Mouse (Mus musculus) kidney, embryonic 16.5 days (tissue): Measurements from ENCODE around the gene Ybx2. TPM values are rescaled to one million over a fixed set of nuclear protein-coding genes. Genes with fewer than 3 reads are reported as not detected.
A peak's percentile ranks its signal among the peaks of the same experiment; 100 is the strongest.
"Not testable (repeated sequence)": the region's sequence is repeated elsewhere in the genome, so short reads cannot be mapped to it uniquely, and the experiment has no call there.

ENCODE experiments used
- ATAC-seq: fragments of 200-750 bp; cut with Nextera tagmentation; 2 replicates; pipeline ENCODE4 v1.8.0; 2017; ENCODE audit warnings: moderate TSS enrichment; ENCODE audit not compliant: low FRiP score, low TSS enrichment
- H3K27ac ChIP-seq: fragments of 300-500 bp; sonication (generic); 2 replicates; pipeline ENCODE4 v1.5.1; 2014; ENCODE audit warnings: low read length
- H3K27me3 ChIP-seq: fragments of 300-500 bp; sonication (generic); 2 replicates; pipeline ENCODE4 v1.6.1; 2014; ENCODE audit warnings: low read length, control low read depth, mixed read lengths; ENCODE audit not compliant: insufficient read depth
- H3K36me3 ChIP-seq: fragments of 300-500 bp; sonication (generic); 2 replicates; pipeline ENCODE4 v1.6.1; 2014; ENCODE audit warnings: low read length, control low read depth, mixed read lengths; ENCODE audit not compliant: insufficient read depth
- H3K4me1 ChIP-seq: fragments of 300-500 bp; sonication (generic); 2 replicates; pipeline ENCODE4 v1.6.1; 2014; ENCODE audit warnings: low read length, control low read depth, mixed read lengths; ENCODE audit not compliant: insufficient read depth
- H3K4me2 ChIP-seq: fragments of 300-500 bp; sonication (generic); replicated peaks from 2 replicates; pipeline ENCODE4 v1.6.1; 2014; ENCODE audit warnings: low read depth, low read length
- H3K4me3 ChIP-seq: fragments of 300-500 bp; sonication (generic); 2 replicates; pipeline ENCODE4 v1.5.1; 2014; ENCODE audit warnings: mild to moderate bottlenecking, low read length
- H3K9ac ChIP-seq: fragments of 300-500 bp; sonication (generic); replicated peaks from 2 replicates; pipeline ENCODE4 v1.6.1; 2014; ENCODE audit warnings: low read length
- H3K9me3 ChIP-seq: fragments of 300-500 bp; sonication (generic); 2 replicates; pipeline ENCODE4 v1.6.1; 2016; ENCODE audit warnings: low read length, control low read depth
- WGBS: fragments of 180-500 bp; shearing (Covaris S2); extraction: QIAGEN DNeasy Blood & Tissue Kit; methylation state at CpG from one replicate; pipeline ENCODE4 v1.1.7; 2014; 5-methylcytosine and 5-hydroxymethylcytosine counted together
- polyA plus RNA-seq: library from polyadenylated mRNA; unstranded; fragments of >200 nt; fragmentation: Nextera tagmentation; extraction: Ambion mirVana; gene quantifications from 2 replicates; pipeline ENCODE4 v1.2.1, GENCODE M21; 2015

The Ybx2 gene
- polyA plus RNA-seq, 1 experiment from 2014 or later: 7.0 TPM

GRCm38 (mm10) chr11:69914372-69914764 lies 21.2 kb upstream of the Ybx2 start:
- peak overlapping the region; percentile 79 for H3K4me2 ChIP-seq
- peaks cover 72% of the 10 kb centered on the region for H3K36me3 ChIP-seq
- peak overlapping the region; percentile 78 for H3K27ac ChIP-seq
- ATAC-seq: no peak
- WGBS: under 1% methylated on average over 17 of the region's 17 CpGs
- H3K9me3 ChIP-seq: no peaks in the 10 kb centered on the region
- H3K9ac ChIP-seq: peak overlapping the region; percentile 83
- H3K27me3 ChIP-seq: no peaks in the 10 kb centered on the region
- peak overlapping the region; percentile 88 for H3K4me3 ChIP-seq
- H3K4me1 ChIP-seq: peaks cover 37% of the 10 kb centered on the region

GRCm38 (mm10) chr11:69914917-69915430 lies 20.6 kb upstream of the Ybx2 start:
- H3K4me3 ChIP-seq: peak overlapping the region; percentile 88
- peaks cover 67% of the 10 kb centered on the region for H3K36me3 ChIP-seq
- no peaks in the 10 kb centered on the region for H3K9me3 ChIP-seq
- H3K27ac ChIP-seq: 0 out of 2 replicates have a peak overlapping the region, but pooled peaks have one; percentile 78
- peak overlapping the region; percentile 79 for H3K4me2 ChIP-seq
- ATAC-seq: no peak
- H3K9ac ChIP-seq: peak overlapping the region; percentile 83; the same call in 1 of the 2 replicates
- peaks cover 40% of the 10 kb centered on the region for H3K4me1 ChIP-seq
- no peaks in the 10 kb centered on the region for H3K27me3 ChIP-seq
- WGBS: 36% methylated on average over 9 of the region's 9 CpGs

GRCm38 (mm10) chr11:69915667-69916627 lies 19.6 kb upstream of the Ybx2 start:
- Histone ChIP-seq H3K27me3 (no peaks in the 10 kb centered on the region), H3K9me3 (no peaks in the 10 kb centered on the region), H3K36me3 (peaks cover 57% of the 10 kb centered on the region), H3K27ac (no peak overlapping the region), H3K4me1 (peaks cover 40% of the 10 kb centered on the region), H3K4me3 (no peak overlapping the region), H3K9ac (no peak overlapping the region), H3K4me2 (no peak overlapping the region)
- ATAC-seq: no peak
- 65% methylated on average over 5 of the region's 5 CpGs for WGBS

- not testable (repeated sequence) for ATAC-seq, H3K4me3 ChIP-seq, H3K9me3 ChIP-seq, H3K27ac ChIP-seq, H3K27me3 ChIP-seq, H3K4me2 ChIP-seq, H3K9ac ChIP-seq
- 55% methylated on average over 7 of the region's 7 CpGs for WGBS
- H3K36me3 ChIP-seq: peaks cover 49% of the 10 kb centered on the region
- peaks cover 40% of the 10 kb centered on the region for H3K4me1 ChIP-seq
Observed at GRCm38 (mm10) chr11:69916652-69917378, 18.8 kb upstream of the Ybx2 start.

- H3K27me3 ChIP-seq: no peaks in the 10 kb centered on the region
- no peaks in the 10 kb centered on the region for H3K9me3 ChIP-seq
- H3K9ac ChIP-seq: no peak overlapping the region
- no peak overlapping the region for H3K27ac ChIP-seq
- peaks cover 42% of the 10 kb centered on the region for H3K36me3 ChIP-seq
- ATAC-seq: no peak
- H3K4me3 ChIP-seq: no peak overlapping the region
- H3K4me2 ChIP-seq: no peak overlapping the region
- WGBS: 85% methylated on average over 8 of the region's 8 CpGs
- peaks cover 43% of the 10 kb centered on the region for H3K4me1 ChIP-seq
Observed at GRCm38 (mm10) chr11:69917379-69917948, 18.1 kb upstream of the Ybx2 start.

- no peak overlapping the region for H3K27ac ChIP-seq
- no peak overlapping the region for H3K4me2 ChIP-seq
- H3K9ac ChIP-seq: no peak overlapping the region
- peaks cover 47% of the 10 kb centered on the region for H3K4me1 ChIP-seq
- peaks cover 36% of the 10 kb centered on the region for H3K36me3 ChIP-seq
- H3K4me3 ChIP-seq: no peak overlapping the region
- no peaks in the 10 kb centered on the region for H3K9me3 ChIP-seq
- no peaks in the 10 kb centered on the region for H3K27me3 ChIP-seq
- 85% methylated on average over 5 of the region's 5 CpGs for WGBS
- ATAC-seq: no peak
Observed at GRCm38 (mm10) chr11:69918118-69918517, 17.5 kb upstream of the Ybx2 start.

- Histone ChIP-seq H3K4me3 (peak overlapping the region; percentile 95), H3K9me3 (no peaks in the 10 kb centered on the region), H3K9ac (peak overlapping the region; percentile 98), H3K36me3 (peaks cover 34% of the 10 kb centered on the region), H3K27me3 (no peaks in the 10 kb centered on the region), H3K4me2 (peak overlapping the region; percentile 91), H3K27ac (peak overlapping the region; percentile 92; the same call in 1 of the 2 replicates), H3K4me1 (peaks cover 42% of the 10 kb centered on the region)
- no peak for ATAC-seq
- WGBS: 78% methylated on average over 9 of the region's 9 CpGs
Observed at GRCm38 (mm10) chr11:69919053-69919452, 16.5 kb upstream of the Ybx2 start.

- H3K4me3 ChIP-seq: peak overlapping the region; percentile 95
- peak overlapping the region; percentile 91 for H3K4me2 ChIP-seq
- peaks cover 39% of the 10 kb centered on the region for H3K4me1 ChIP-seq
- WGBS: 0% methylated on average over 17 of the region's 17 CpGs
- ATAC-seq: no peak
- no peaks in the 10 kb centered on the region for H3K27me3 ChIP-seq
- peaks cover 34% of the 10 kb centered on the region for H3K36me3 ChIP-seq
- peak overlapping the region; percentile 92 for H3K27ac ChIP-seq
- no peaks in the 10 kb centered on the region for H3K9me3 ChIP-seq
- H3K9ac ChIP-seq: peak overlapping the region; percentile 98
Observed at GRCm38 (mm10) chr11:69919661-69920265, 15.8 kb upstream of the Ybx2 start.
